Mouse (Mus musculus): ENCODE results near the gene 4921501E09Rik. TPM values are rescaled to one million over a fixed set of nuclear protein-coding genes. Genes with fewer than 3 reads are reported as not detected.

Gene 4921501E09Rik
- not detected for polyA plus RNA-seq (2015; fragmentation: Illumina TruSeq; extraction: RNeasy Lipid Tissue Mini Kit (QIAGEN cat#74804); ENCODE audit: low read depth, low replicate concordance)

DNA sequence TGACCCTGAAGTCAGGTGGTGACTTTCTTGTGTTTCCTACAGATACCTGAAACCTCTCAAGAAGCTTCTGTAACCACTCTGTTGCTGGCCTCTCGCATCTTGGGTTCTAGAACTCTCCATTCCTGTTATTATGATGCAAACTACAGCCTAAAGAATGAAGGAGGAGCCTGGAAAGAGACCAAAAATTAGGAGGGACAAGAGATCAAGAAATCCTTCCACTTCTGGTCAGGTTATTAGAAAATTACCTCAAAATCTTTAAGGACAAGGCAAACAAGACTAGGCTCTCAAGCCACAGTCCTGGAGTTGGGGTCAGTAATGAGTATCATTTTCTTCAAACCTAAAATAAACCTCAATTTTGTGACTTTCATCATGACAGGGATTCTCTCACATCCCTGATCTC lies at the start of gene 4921501E09Rik:
4921501E09Rik (minus strand) TSS at position 101 of the 400 bp plus-strand sequence.

DNA sequence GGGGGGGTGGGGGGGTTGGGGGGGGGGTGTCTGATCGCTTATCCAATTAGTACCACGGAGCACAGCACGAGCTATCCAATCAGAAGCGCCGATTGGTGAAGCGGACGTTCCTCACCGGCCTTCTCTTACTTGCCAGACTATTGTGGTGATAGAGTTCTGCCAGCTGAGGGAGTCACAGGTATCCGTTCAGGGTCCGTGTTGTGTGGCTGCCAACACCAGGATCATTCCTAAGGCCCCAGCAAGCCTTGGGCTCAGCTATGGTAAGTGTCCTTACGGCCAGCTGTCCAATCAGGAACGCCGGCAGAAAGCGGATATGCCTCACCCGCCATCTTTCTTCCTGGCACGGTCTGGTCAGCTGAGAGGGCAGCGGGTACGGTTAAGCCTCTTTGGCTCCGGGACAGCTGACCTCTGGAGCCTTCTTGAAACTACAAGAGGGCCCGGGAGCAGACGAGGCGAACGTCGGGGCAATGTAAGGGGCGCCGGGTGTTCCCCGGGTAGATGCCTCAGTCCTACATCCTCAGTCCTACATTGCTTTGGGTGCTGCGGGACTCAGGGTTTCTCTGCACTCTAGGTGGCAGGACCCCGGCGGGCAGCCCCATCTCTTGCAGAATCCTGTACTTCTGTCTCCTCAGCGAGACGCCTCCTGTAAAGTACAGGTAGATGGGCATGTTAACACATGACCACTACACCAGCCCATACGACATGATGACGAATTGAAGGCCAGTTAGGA lies 21.5 kb upstream of the 4921501E09Rik start, which contains the start of gene Zfp563:
Zfp563 (plus strand) TSS at position 91 of the 730 bp plus-strand sequence.

DNA sequence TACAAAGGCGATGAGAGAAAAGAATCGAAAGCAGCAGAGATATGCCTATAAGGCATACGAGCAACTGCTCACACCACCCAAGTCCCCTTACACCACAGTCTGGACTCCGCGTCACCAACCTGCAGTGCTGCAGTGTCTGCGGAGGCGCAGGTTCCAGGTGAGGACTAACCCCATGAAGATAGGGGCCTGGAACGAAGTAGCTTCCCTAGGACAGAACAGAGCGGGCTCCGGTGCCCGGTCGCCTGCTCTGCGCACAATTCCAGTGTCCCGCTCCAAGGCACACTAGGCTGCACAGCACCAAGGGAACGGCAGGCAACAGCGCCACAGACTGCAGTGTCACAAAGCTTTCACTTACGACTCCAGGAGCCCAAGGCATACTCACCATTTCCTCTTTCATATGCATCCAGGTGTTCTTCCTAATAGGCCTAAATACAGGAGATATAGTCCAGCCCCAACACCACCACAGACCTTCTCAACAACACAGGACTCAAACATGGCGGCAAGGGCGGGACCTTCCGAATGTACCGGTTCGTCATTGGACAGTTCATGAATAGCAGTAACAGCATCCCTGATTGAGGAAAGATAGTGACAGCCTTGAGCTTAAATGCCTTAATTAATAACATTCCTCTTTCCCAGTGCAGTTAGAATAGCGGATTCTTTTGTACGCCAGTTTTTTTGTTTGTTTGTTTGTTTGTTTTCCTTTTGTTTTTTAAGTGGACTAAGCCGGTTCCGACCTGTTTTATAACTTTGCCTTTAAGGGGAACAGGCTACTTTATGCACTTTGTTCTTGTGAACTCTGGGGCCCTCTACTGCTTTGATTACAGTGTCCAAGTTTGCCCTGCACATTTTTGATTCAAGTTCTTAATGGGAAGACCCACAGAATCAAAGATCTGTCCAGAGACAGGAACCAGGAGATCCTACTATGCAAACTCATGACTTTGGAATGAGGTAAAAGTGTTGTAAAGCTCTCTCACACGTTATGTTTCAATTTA lies 34.7 kb downstream of the 4921501E09Rik start, which contains the start of gene Zfp763:
Zfp763 (minus strand) TSS at position 503 of the 992 bp plus-strand sequence.

Other genes starting within 250 kb of the 4921501E09Rik start
- gene Zfp799, start 237.8 kb downstream of the 4921501E09Rik start, polyA plus RNA-seq (2015; fragmentation: Illumina TruSeq; extraction: RNeasy Lipid Tissue Mini Kit (QIAGEN cat#74804); ENCODE audit: low read depth, low replicate concordance) = 14.9 TPM
- 6.4 TPM for gene Zfp870, start 176.4 kb downstream of the 4921501E09Rik start, polyA plus RNA-seq (2015; fragmentation: Illumina TruSeq; extraction: RNeasy Lipid Tissue Mini Kit (QIAGEN cat#74804); ENCODE audit: low read depth, low replicate concordance)
- gene Cyp4f14, start 150.7 kb downstream of the 4921501E09Rik start, polyA plus RNA-seq (2015; fragmentation: Illumina TruSeq; extraction: RNeasy Lipid Tissue Mini Kit (QIAGEN cat#74804); ENCODE audit: low read depth, low replicate concordance) = 9.5 TPM
- 16.6 TPM for gene Cyp4f13, start 120.7 kb downstream of the 4921501E09Rik start, polyA plus RNA-seq (2015; fragmentation: Illumina TruSeq; extraction: RNeasy Lipid Tissue Mini Kit (QIAGEN cat#74804); ENCODE audit: low read depth, low replicate concordance)
- gene Zfp472, start 102.2 kb downstream of the 4921501E09Rik start, polyA plus RNA-seq (2015; fragmentation: Illumina TruSeq; extraction: RNeasy Lipid Tissue Mini Kit (QIAGEN cat#74804); ENCODE audit: low read depth, low replicate concordance) = 5.9 TPM
- gene Zfp952, start 74.9 kb downstream of the 4921501E09Rik start, polyA plus RNA-seq (2015; fragmentation: Illumina TruSeq; extraction: RNeasy Lipid Tissue Mini Kit (QIAGEN cat#74804); ENCODE audit: low read depth, low replicate concordance) = 14.7 TPM
- gene Zfp763, start 34.7 kb downstream of the 4921501E09Rik start, polyA plus RNA-seq (2015; fragmentation: Illumina TruSeq; extraction: RNeasy Lipid Tissue Mini Kit (QIAGEN cat#74804); ENCODE audit: low read depth, low replicate concordance) = 16.7 TPM
- gene Zfp563, start 21.3 kb upstream of the 4921501E09Rik start, polyA plus RNA-seq (2015; fragmentation: Illumina TruSeq; extraction: RNeasy Lipid Tissue Mini Kit (QIAGEN cat#74804); ENCODE audit: low read depth, low replicate concordance) = 14.2 TPM
- gene Morc2b, start 71.6 kb upstream of the 4921501E09Rik start, polyA plus RNA-seq (2015; fragmentation: Illumina TruSeq; extraction: RNeasy Lipid Tissue Mini Kit (QIAGEN cat#74804); ENCODE audit: low read depth, low replicate concordance) = 3.5 TPM
- gene Olfr55, start 100.4 kb upstream of the 4921501E09Rik start, polyA plus RNA-seq (2015; fragmentation: Illumina TruSeq; extraction: RNeasy Lipid Tissue Mini Kit (QIAGEN cat#74804); ENCODE audit: low read depth, low replicate concordance) = not detected
- gene Olfr239, start 123.2 kb upstream of the 4921501E09Rik start, polyA plus RNA-seq (2015; fragmentation: Illumina TruSeq; extraction: RNeasy Lipid Tissue Mini Kit (QIAGEN cat#74804); ENCODE audit: low read depth, low replicate concordance) = not detected
- 0.30 TPM for gene Olfr1564, start 153.6 kb upstream of the 4921501E09Rik start, polyA plus RNA-seq (2015; fragmentation: Illumina TruSeq; extraction: RNeasy Lipid Tissue Mini Kit (QIAGEN cat#74804); ENCODE audit: low read depth, low replicate concordance)
- gene Zfp955a, start 187.1 kb upstream of the 4921501E09Rik start, polyA plus RNA-seq (2015; fragmentation: Illumina TruSeq; extraction: RNeasy Lipid Tissue Mini Kit (QIAGEN cat#74804); ENCODE audit: low read depth, low replicate concordance) = 7.9 TPM
- gene Olfr63, start 196.6 kb upstream of the 4921501E09Rik start, polyA plus RNA-seq (2015; fragmentation: Illumina TruSeq; extraction: RNeasy Lipid Tissue Mini Kit (QIAGEN cat#74804); ENCODE audit: low read depth, low replicate concordance) = not detected
- gene Zfp955b, start 221.5 kb upstream of the 4921501E09Rik start, polyA plus RNA-seq (2015; fragmentation: Illumina TruSeq; extraction: RNeasy Lipid Tissue Mini Kit (QIAGEN cat#74804); ENCODE audit: low read depth, low replicate concordance) = 22.2 TPM